27 mouse cellular contexts compared by ENCODE assay signal in the genomic region with DNA sequence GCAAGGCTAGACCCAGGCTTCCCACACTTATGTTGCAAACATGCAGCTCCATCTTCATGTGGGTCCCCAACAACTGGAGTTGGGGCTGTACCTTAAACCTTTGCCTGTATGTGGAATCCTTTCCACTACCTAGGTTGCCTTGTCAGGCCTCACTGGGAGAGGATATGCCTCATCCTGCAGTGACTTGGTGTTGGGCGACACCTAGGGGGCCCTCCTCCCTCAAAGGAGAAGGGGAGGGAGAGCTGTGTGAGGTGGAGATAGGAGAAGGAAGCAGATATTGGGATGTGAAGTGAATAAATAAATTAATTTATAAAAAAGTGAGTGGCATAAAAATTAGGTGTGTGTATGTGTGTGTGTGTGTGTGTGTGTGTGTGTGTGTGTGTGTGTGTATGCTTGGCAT.
"Had no signal": no experiment of that assay in that cellular context is flagged by ENCODE, and none has a peak within 500 bp of the region (broad histone marks: within the 10 kb centered on the region; RNA-seq: fewer than 3 reads in every experiment).

No protein-coding gene starts in this region.

- H3K9ac ChIP-seq: embryonic facial prominence, embryonic 12.5 days; embryonic facial prominence, embryonic 13.5 days; embryonic facial prominence, embryonic 15.5 days; forebrain, embryonic 12.5 days; forebrain, embryonic 13.5 days; forebrain, embryonic 15.5 days; forebrain, postnatal 0 days had no signal

- H3K4me1 ChIP-seq: embryonic facial prominence, embryonic 10.5 days; embryonic facial prominence, embryonic 12.5 days; embryonic facial prominence, embryonic 13.5 days; embryonic facial prominence, embryonic 15.5 days; forebrain, embryonic 10.5 days; forebrain, embryonic 12.5 days; forebrain, embryonic 13.5 days; forebrain, embryonic 15.5 days had no signal

- H3K9me3 ChIP-seq: embryonic facial prominence, embryonic 10.5 days; embryonic facial prominence, embryonic 12.5 days; embryonic facial prominence, embryonic 13.5 days; embryonic facial prominence, embryonic 15.5 days; forebrain, embryonic 10.5 days; forebrain, embryonic 12.5 days; forebrain, embryonic 13.5 days; forebrain, embryonic 15.5 days had no signal

- H3K4me2 ChIP-seq: embryonic facial prominence, embryonic 12.5 days; embryonic facial prominence, embryonic 13.5 days; embryonic facial prominence, embryonic 15.5 days; forebrain, embryonic 12.5 days; forebrain, embryonic 13.5 days; forebrain, embryonic 15.5 days had no signal

- H3K27ac ChIP-seq: embryonic facial prominence, embryonic 10.5 days; embryonic facial prominence, embryonic 12.5 days; embryonic facial prominence, embryonic 13.5 days; embryonic facial prominence, embryonic 15.5 days; forebrain, embryonic 10.5 days; forebrain, embryonic 12.5 days; forebrain, embryonic 13.5 days; forebrain, embryonic 15.5 days; gastrocnemius, adult 2 months; heart, adult 2 months had no signal

- H3K36me3 ChIP-seq: embryonic facial prominence, embryonic 10.5 days; embryonic facial prominence, embryonic 12.5 days; embryonic facial prominence, embryonic 13.5 days; embryonic facial prominence, embryonic 15.5 days; forebrain, embryonic 10.5 days; forebrain, embryonic 12.5 days; forebrain, embryonic 15.5 days had no signal

- ATAC-seq: forebrain, embryonic 13.5 days; forebrain, embryonic 14.5 days; forebrain, embryonic 15.5 days; forebrain, embryonic 16.5 days; forebrain, postnatal 0 days had no signal

- H3K4me3 ChIP-seq: embryonic facial prominence, embryonic 10.5 days; embryonic facial prominence, embryonic 12.5 days; embryonic facial prominence, embryonic 13.5 days; embryonic facial prominence, embryonic 15.5 days; erythroblast, embryonic 14.5 days; forebrain, embryonic 10.5 days; forebrain, embryonic 12.5 days; forebrain, embryonic 13.5 days; forebrain, embryonic 15.5 days; gastrocnemius, adult 2 months; heart, adult 2 months had no signal

- DNase-seq: cerebellum, adult 9-10 months; cerebellum, adult 9-11 months; cerebellum, postnatal 10 days; cerebellum, postnatal 14 days; cerebellum, postnatal 25 days; cerebellum, postnatal 36 days; embryo, embryonic 11 days; forebrain, postnatal 0 days; gastrocnemius, adult 2 months; gastrocnemius, postnatal 10 days; gastrocnemius, postnatal 14 days; gastrocnemius, postnatal 25 days; gastrocnemius, postnatal 36 days; heart, adult 11 months; heart, adult 18-20 months; heart, adult 2 months had no signal

- H3K27me3 ChIP-seq: embryonic facial prominence, embryonic 12.5 days; embryonic facial prominence, embryonic 13.5 days; embryonic facial prominence, embryonic 15.5 days; forebrain, embryonic 12.5 days; forebrain, embryonic 13.5 days; forebrain, embryonic 15.5 days had no signal
